Mouse (Mus musculus) midbrain, embryonic 11.5 days (tissue): Measurements from ENCODE around the gene Tcam1. TPM values are rescaled to one million over a fixed set of nuclear protein-coding genes. Genes with fewer than 3 reads are reported as not detected.

ENCODE experiments used
- ATAC-seq: fragments of 200-750 bp; cut with Nextera tagmentation; 2 replicates; pipeline ENCODE4 v1.8.0; 2017; ENCODE audit warnings: moderate TSS enrichment, moderate library complexity; ENCODE audit not compliant: low FRiP score
- DNase-seq: peaks from one replicate; pipeline ENCODE4 v3.0.0; 2015; ENCODE audit warnings: low spot score; ENCODE audit errors: missing footprints
- H3K27ac ChIP-seq: fragments of 300-500 bp; sonication (generic); 2 replicates; pipeline ENCODE4 v1.5.1; 2014; ENCODE audit warnings: low read depth, low read length
- H3K27me3 ChIP-seq: fragments of 300-500 bp; sonication (generic); 2 replicates; pipeline ENCODE4 v1.6.1; 2014; ENCODE audit warnings: mild to moderate bottlenecking, low read length, moderate library complexity, mixed read lengths; ENCODE audit not compliant: control insufficient read depth, insufficient read depth
- H3K36me3 ChIP-seq: fragments of 300-500 bp; sonication (generic); 2 replicates; pipeline ENCODE4 v1.6.1; 2014; ENCODE audit warnings: mild to moderate bottlenecking, low read length, moderate library complexity, mixed read lengths; ENCODE audit not compliant: control insufficient read depth, insufficient read depth
- H3K4me1 ChIP-seq: fragments of 300-500 bp; sonication (generic); 2 replicates; pipeline ENCODE4 v1.6.1; 2014; ENCODE audit warnings: low read length; ENCODE audit not compliant: control insufficient read depth, insufficient read depth
- H3K4me2 ChIP-seq: fragments of 300-500 bp; sonication (generic); 2 replicates; pipeline ENCODE4 v1.6.1; 2014; ENCODE audit warnings: mild to moderate bottlenecking, moderate library complexity
- H3K4me3 ChIP-seq: fragments of 300-500 bp; sonication (generic); 2 replicates; pipeline ENCODE4 v1.5.1; 2014; ENCODE audit warnings: low read depth, low read length
- H3K9ac ChIP-seq: fragments of 300-500 bp; sonication (generic); 2 replicates; pipeline ENCODE4 v1.6.1; 2014; ENCODE audit warnings: low read length
- H3K9me3 ChIP-seq: fragments of 300-500 bp; sonication (generic); 2 replicates; pipeline ENCODE4 v1.6.1; 2016; ENCODE audit warnings: low read length; ENCODE audit not compliant: control insufficient read depth
- WGBS: fragments of 180-500 bp; shearing (Covaris S2); extraction: QIAGEN DNeasy Blood & Tissue Kit; methylation state at CpG from one replicate; pipeline ENCODE4 v1.1.7; 2014; 5-methylcytosine and 5-hydroxymethylcytosine counted together
- polyA plus RNA-seq: library from polyadenylated mRNA; unstranded; fragments of >200 nt; fragmentation: Nextera tagmentation; extraction: Ambion mirVana; gene quantifications from 2 replicates; pipeline ENCODE4 v1.2.1, GENCODE M21; 2014

Tcam1 gene
- polyA plus RNA-seq, 1 experiment from 2014 or later, result 0.04 TPM

GRCm38 (mm10) chr11:106286206-106286605 is 9.7 kb downstream of the Tcam1 start:
- H3K27me3 ChIP-seq, result no peaks in the 10 kb centered on the region
- 89% methylated on average over 7 of the region's 7 CpGs for WGBS
- H3K9ac ChIP-seq, result no peak overlapping the region
- ATAC-seq (no peak), DNase-seq (no peak)
- H3K9me3 ChIP-seq, result no peaks in the 10 kb centered on the region
- H3K4me3 ChIP-seq, result no peak overlapping the region
- H3K4me2 ChIP-seq, result no peak overlapping the region
- no peaks in the 10 kb centered on the region for H3K4me1 ChIP-seq
- no peaks in the 10 kb centered on the region for H3K36me3 ChIP-seq
- no peak overlapping the region for H3K27ac ChIP-seq

GRCm38 (mm10) chr11:106286987-106287386 is 10.5 kb downstream of the Tcam1 start:
- H3K36me3 ChIP-seq, result no peaks in the 10 kb centered on the region
- no peak for DNase-seq

GRCm38 (mm10) chr11:106289369-106289768 is 12.9 kb downstream of the Tcam1 start:
- H3K9ac ChIP-seq, result no peak overlapping the region

More at GRCm38 (mm10) chr11:106286987-106287386, 10.5 kb downstream of the Tcam1 start:
- H3K9me3 ChIP-seq, result no peaks in the 10 kb centered on the region
- H3K9ac ChIP-seq, result no peak overlapping the region
- 76% methylated on average over 11 of the region's 11 CpGs for WGBS
- no peak overlapping the region for H3K27ac ChIP-seq
- no peaks in the 10 kb centered on the region for H3K4me1 ChIP-seq
- ATAC-seq, result no peak
- H3K4me2 ChIP-seq, result no peak overlapping the region
- no peaks in the 10 kb centered on the region for H3K27me3 ChIP-seq
- no peak overlapping the region for H3K4me3 ChIP-seq

DNA sequence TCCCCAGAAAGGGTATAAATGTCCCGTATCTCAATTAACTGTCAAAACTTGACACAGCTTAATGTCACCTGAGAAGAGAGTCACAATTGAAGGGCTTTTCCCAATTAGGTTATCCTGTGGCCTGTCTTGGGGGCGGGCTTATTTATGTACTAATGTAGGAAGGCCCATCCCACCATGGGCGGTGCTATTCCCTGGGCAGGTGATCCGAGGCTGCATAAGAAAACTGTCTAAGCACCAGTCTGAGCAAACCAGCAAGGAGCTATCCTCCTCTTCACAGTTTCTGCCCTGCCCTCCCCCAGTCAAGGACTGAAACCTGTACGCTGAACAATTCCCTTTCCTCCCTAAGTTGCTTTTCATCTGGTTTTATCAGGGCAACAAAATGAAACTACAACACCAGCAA is 13.9 kb downstream of the Tcam1 start:
- H3K36me3 ChIP-seq, result no peaks in the 10 kb centered on the region
- no peak overlapping the region for H3K4me2 ChIP-seq
- no peaks in the 10 kb centered on the region for H3K4me1 ChIP-seq
- WGBS, result 90% methylated on average over 5 of the region's 5 CpGs
- no peak overlapping the region for H3K4me3 ChIP-seq
- no peak for DNase-seq
- no peaks in the 10 kb centered on the region for H3K27me3 ChIP-seq
- H3K9ac ChIP-seq, result no peak overlapping the region
- ATAC-seq, result no peak
- H3K27ac ChIP-seq, result no peak overlapping the region
- H3K9me3 ChIP-seq, result no peaks in the 10 kb centered on the region

More at GRCm38 (mm10) chr11:106289369-106289768, 12.9 kb downstream of the Tcam1 start:
- H3K4me2 ChIP-seq, result no peak overlapping the region
- 76% methylated on average over 8 of the region's 8 CpGs for WGBS
- H3K27me3 ChIP-seq, result no peaks in the 10 kb centered on the region
- no peak overlapping the region for H3K27ac ChIP-seq
- no peaks in the 10 kb centered on the region for H3K4me1 ChIP-seq
- ATAC-seq (no peak), DNase-seq (no peak)
- H3K9me3 ChIP-seq, result no peaks in the 10 kb centered on the region
- no peaks in the 10 kb centered on the region for H3K36me3 ChIP-seq
- no peak overlapping the region for H3K4me3 ChIP-seq

DNA sequence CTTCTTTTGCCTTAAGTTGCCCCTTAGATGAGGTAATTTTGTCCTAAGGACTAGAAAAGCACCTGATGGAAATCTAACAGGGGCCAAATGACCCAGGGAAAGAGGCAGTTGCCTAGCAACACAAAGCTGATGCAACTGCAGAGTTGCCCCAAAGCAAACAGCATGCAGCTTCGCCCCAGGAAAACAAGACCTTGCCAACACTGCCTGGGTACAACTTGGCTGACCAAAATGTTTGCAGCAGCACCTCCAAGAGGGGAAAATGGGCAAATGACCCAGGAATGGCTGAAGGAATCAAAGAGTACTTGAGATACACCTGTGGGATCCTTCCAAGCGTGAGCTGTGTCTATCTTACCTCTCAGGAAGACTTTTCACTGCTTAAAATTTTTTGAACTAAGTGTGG is 15.4 kb downstream of the Tcam1 start:
- Histone ChIP-seq H3K4me3 (no peak overlapping the region), H3K9me3 (no peaks in the 10 kb centered on the region), H3K9ac (no peak overlapping the region), H3K4me1 (no peaks in the 10 kb centered on the region), H3K4me2 (no peak overlapping the region), H3K36me3 (no peaks in the 10 kb centered on the region), H3K27me3 (no peaks in the 10 kb centered on the region), H3K27ac (no peak overlapping the region)
- ATAC-seq, result no peak
- WGBS, result 84% methylated on average over 2 of the region's 2 CpGs
- peak; percentile 73 for DNase-seq

DNA sequence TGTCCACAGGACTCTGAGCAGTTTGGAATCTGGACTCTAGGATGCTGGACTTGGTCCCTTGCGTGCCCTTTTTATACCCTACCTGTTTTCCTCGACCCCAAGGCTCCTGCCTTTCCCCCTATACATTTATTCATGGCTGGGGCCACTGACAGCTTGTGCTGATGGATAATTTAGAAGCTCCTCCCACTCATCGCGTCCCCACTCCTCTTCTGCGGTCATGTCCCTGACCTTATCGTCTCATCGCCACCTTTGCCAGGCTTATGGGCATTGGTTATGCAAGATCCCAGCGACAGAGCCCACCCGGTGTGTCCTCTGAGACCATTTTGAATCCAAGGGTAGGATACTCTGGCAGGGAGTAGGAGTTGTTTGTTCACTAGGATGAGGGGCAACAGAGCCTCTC is 25.3 kb downstream of the Tcam1 start, which contains the start of gene Gh:
Gene Gh (minus strand): TSS at position 101 of the 400 bp plus-strand sequence.
- Histone ChIP-seq H3K27me3 (no peaks in the 10 kb centered on the region), H3K4me2 (no peak within 1 kb of the TSS), H3K9ac (no peak within 1 kb of the TSS; the same call in 1 of the 2 replicates), H3K36me3 (no peaks in the 10 kb centered on the region), H3K4me1 (no peaks in the 10 kb centered on the region), H3K9me3 (no peaks in the 10 kb centered on the region), H3K27ac (no peak within 1 kb of the TSS), H3K4me3 (no peak within 1 kb of the TSS)
- no peak for DNase-seq
- ATAC-seq, result no peak
- 87% methylated on average over 9 of the region's 9 CpGs for WGBS

- Histone ChIP-seq H3K36me3 (no peaks in the 10 kb centered on the region), H3K27me3 (no peaks in the 10 kb centered on the region), H3K9me3 (no peaks in the 10 kb centered on the region), H3K9ac (no peak overlapping the region), H3K4me2 (no peak overlapping the region), H3K4me3 (no peak overlapping the region), H3K4me1 (no peaks in the 10 kb centered on the region), H3K27ac (no peak overlapping the region)
- DNase-seq (peak; percentile 95), ATAC-seq (no peak)
- WGBS, result 25% methylated on average over 2 of the region's 2 CpGs
These were observed 26.2 kb downstream of the Tcam1 start for GRCm38 (mm10) chr11:106302634-106303033.

- no peak overlapping the region for H3K4me3 ChIP-seq
- no peak overlapping the region for H3K4me2 ChIP-seq
- H3K27ac ChIP-seq, result no peak overlapping the region
- 87% methylated on average over 10 of the region's 10 CpGs for WGBS
- DNase-seq (no peak), ATAC-seq (no peak)
- H3K4me1 ChIP-seq, result no peaks in the 10 kb centered on the region
- no peaks in the 10 kb centered on the region for H3K9me3 ChIP-seq
- no peak overlapping the region for H3K9ac ChIP-seq
- no peaks in the 10 kb centered on the region for H3K27me3 ChIP-seq
- H3K36me3 ChIP-seq, result no peaks in the 10 kb centered on the region
These were observed 29.0 kb downstream of the Tcam1 start for GRCm38 (mm10) chr11:106305348-106306064.

DNA sequence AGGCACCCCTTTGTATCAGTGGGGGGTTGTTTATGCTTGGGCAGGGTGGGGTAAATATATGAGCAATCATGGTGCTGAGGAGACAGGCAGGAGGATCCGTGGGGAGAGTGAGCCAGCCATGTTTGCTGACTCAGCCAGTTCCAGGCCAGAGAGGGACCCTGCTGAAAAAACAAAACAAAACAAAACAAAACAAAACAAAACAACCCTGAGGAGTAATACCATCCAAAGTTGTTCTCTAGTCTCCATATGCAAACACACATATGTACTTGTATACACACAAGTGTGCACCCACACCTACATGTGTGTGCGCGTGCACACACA is 29.6 kb downstream of the Tcam1 start:
- no peak overlapping the region for H3K4me2 ChIP-seq
- WGBS, result 83% methylated on average over 3 of the region's 3 CpGs
- H3K4me1 ChIP-seq, result no peaks in the 10 kb centered on the region
- no peak overlapping the region for H3K4me3 ChIP-seq
- H3K36me3 ChIP-seq, result no peaks in the 10 kb centered on the region
- no peaks in the 10 kb centered on the region for H3K27me3 ChIP-seq
- H3K27ac ChIP-seq, result no peak overlapping the region
- ATAC-seq, result no peak
- H3K9me3 ChIP-seq, result no peaks in the 10 kb centered on the region
- no peak overlapping the region for H3K9ac ChIP-seq
- DNase-seq, result no peak
